Mouse (Mus musculus) frontal cortex, postnatal 10 days (tissue): ENCODE data around the gene Emc7.

ENCODE experiments used
- DNase-seq, 2 experiments: peaks; one replicate each; pipeline ENCODE4 v3.0.0; 2022; ENCODE audit warnings: low spot score in 2 of 2, mixed read lengths in 1 of 2

Gene Emc7

DNA sequence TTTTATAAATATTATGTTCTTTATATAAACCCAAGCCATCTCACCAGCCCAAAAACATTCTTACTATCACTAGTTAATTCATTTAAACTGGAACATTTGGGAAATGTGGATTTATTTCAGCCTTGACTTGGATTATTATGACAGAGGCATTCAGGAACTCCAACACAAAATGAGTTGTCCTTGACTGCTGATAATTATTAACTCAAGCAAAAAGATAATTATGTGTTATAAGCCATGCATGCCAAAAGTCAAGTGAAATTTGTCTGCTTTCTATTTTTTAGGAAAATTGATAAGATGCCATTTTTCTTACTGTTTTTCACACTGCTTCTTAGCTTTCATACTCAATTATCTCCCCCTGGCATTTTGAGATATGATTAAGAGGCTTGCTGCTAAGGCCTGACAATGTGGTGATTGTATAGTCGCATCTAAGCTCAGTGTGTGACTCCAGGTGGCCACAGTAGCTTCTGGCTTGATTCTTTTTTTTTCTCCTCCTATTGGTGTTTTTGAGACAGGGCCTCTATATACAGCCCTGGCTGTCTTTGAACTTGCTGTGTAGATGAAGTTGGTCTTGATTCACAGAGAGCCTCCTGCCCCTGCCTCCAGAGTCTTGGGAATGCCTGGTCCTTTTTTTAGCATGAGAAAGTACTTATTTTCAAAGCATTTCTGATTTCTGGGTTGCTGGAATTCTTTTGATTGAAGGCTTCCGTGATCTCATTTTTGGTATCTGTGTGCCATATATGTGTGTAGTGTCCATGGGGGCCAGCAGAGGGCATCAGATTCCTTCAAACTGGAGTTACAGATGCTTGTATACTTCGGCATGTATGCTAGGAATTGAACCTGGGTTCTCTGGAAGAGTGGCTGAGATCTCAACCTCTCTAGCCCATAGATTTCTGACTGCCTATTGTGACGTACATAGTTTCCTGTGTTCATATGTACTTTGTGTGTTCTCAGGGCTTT, 66.0 kb downstream of the Emc7 start:
- DNase-seq = no peak
